Mouse (Mus musculus) G1E (cell line): ENCODE results near the gene Lrp5.

ENCODE experiments used
- CTCF ChIP-seq: IDR thresholded peaks from 2 replicates; pipeline ENCODE4 v1.5.1; 2012; ENCODE audit warnings: low read depth, low read length, inconsistent platforms, mixed read lengths
- GATA1 ChIP-seq: IDR thresholded peaks from 2 replicates; pipeline ENCODE4 v1.6.1; 2012; ENCODE audit warnings: borderline replicate concordance, low read length, inconsistent platforms, mixed read lengths
- GATA2 ChIP-seq: IDR thresholded peaks from 2 replicates; pipeline ENCODE4 v1.6.1; 2012; ENCODE audit warnings: low read depth, low read length, inconsistent platforms, borderline replicate concordance
- POLR2AphosphoS5 ChIP-seq: IDR thresholded peaks from 2 replicates; pipeline ENCODE4 v1.6.1; 2012; ENCODE audit warnings: low read depth, low read length, inconsistent platforms; ENCODE audit not compliant: insufficient replicate concordance
- TAL1 ChIP-seq: conservative IDR thresholded peaks from 2 replicates; pipeline ENCODE4 v1.6.1; 2012; ENCODE audit warnings: low read depth, low read length, inconsistent platforms, mixed read lengths

- TF ChIP-seq CTCF (no peak), GATA2 (no peak), POLR2AphosphoS5 (no peak), TAL1 (no peak), GATA1 (no peak)
Measured at GRCm38 (mm10) chr19:3650448-3650847, 35.9 kb downstream of the Lrp5 start.
